10 mouse cellular contexts compared by ENCODE assay signal in the genomic region with DNA sequence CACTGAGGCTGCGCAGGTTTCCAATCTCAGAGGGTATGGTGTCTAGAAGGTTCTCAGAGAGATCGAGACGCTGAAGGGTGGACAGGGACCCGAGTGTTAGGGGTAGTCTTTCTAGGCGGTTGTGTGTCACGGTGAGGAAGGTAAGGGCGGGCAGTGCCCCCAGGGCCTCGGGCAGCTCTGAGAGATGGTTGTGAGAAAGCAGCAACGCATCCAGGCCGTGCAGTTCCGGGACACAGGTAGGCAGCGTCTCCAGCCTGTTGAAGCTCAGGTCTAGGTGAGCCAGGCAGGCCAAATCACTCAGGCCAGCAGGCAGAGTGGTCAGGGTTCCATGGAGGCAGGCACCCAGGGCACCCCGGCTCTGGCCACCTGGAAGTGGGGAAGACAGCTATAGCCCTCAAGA. TPM values are rescaled to one million over a fixed set of nuclear protein-coding genes. Genes with fewer than 3 reads are reported as not detected.
DNase-seq lines count a peak whose midpoint lies in the region; ATAC-seq lines count a peak whose summit lies in the region.
"Had no signal": no experiment of that assay in that cellular context is flagged by ENCODE, and none has a peak within 500 bp of the region (broad histone marks: within the 10 kb centered on the region; RNA-seq: fewer than 3 reads in every experiment).

No protein-coding gene starts in this region.

- peak; percentile 73 for DNase-seq in heart, embryonic 10.5 days (ENCODE audit: low spot score)
- no peak for DNase-seq in heart, postnatal 25 days (ENCODE audit: low spot score)
- DNase-seq in spleen, postnatal 4 days (ENCODE audit: low spot score in 2 of 2), result peak; percentile 14 to 62
- DNase-seq in spleen, adult 18-20 months, result no peak
- no peak for DNase-seq in intestine, embryonic 14.5 days (ENCODE audit: low spot score)
- DNase-seq in right cerebral cortex, postnatal 25 days, result no peak
- DNase-seq in gastrocnemius, postnatal 4 days (ENCODE audit: low spot score in 2 of 2), result no peak
- DNase-seq: right cerebral cortex, postnatal 14 days had no signal

- ATAC-seq in intestine, embryonic 14.5 days (replicated peaks; ENCODE audit: low FRiP score, low TSS enrichment, low read depth), result no peak
- no peak for ATAC-seq in neural tube, embryonic 13.5 days (ENCODE audit: low read depth)

- peak overlapping the region; percentile 66 for H3K4me3 ChIP-seq in heart, embryonic 10.5 days
- H3K4me3 ChIP-seq in intestine, embryonic 14.5 days (ENCODE audit: low read depth, low read length), result no peak overlapping the region
- no peak overlapping the region for H3K4me3 ChIP-seq in neural tube, embryonic 13.5 days

- peak overlapping the region; percentile 88; the same call in 1 of the 2 replicates for H3K27ac ChIP-seq in heart, embryonic 10.5 days
- no peak overlapping the region for H3K27ac ChIP-seq in intestine, embryonic 14.5 days (ENCODE audit: low read depth)
- no peak overlapping the region for H3K27ac ChIP-seq in neural tube, embryonic 13.5 days (replicated peaks)

- H3K4me1 ChIP-seq in heart, embryonic 10.5 days, result peaks cover 41% of the 10 kb centered on the region
- H3K4me1 ChIP-seq in intestine, embryonic 14.5 days (replicated peaks; ENCODE audit: control insufficient read depth, insufficient read depth, low read length), result peaks cover 15% of the 10 kb centered on the region
- H3K4me1 ChIP-seq in neural tube, embryonic 13.5 days (replicated peaks), result peaks cover 42% of the 10 kb centered on the region

- WGBS in heart, embryonic 10.5 days, result 89% methylated on average over 13 of the region's 13 CpGs
- WGBS in intestine, embryonic 14.5 days, result 95% methylated on average over 13 of the region's 13 CpGs
- 95% methylated on average over 13 of the region's 13 CpGs for WGBS in neural tube, embryonic 13.5 days

- intact Hi-C loops in heart, postnatal 25 days (cut with DNase I), result no loop called here

- H3K27me3 ChIP-seq in heart, embryonic 10.5 days (ENCODE audit: insufficient read depth, poor library complexity, severe bottlenecking), result no peaks in the 10 kb centered on the region
- no peaks in the 10 kb centered on the region for H3K27me3 ChIP-seq in intestine, embryonic 14.5 days (replicated peaks; ENCODE audit: control insufficient read depth, insufficient read depth, low read length)
- H3K27me3 ChIP-seq in neural tube, embryonic 13.5 days, result no peaks in the 10 kb centered on the region

- no peaks in the 10 kb centered on the region for H3K9me3 ChIP-seq in heart, embryonic 10.5 days
- H3K9me3 ChIP-seq in intestine, embryonic 14.5 days (ENCODE audit: control insufficient read depth, low read length), result no peaks in the 10 kb centered on the region
- no peaks in the 10 kb centered on the region for H3K9me3 ChIP-seq in neural tube, embryonic 13.5 days

- peak overlapping the region; percentile 93 for H3K4me2 ChIP-seq in intestine, embryonic 14.5 days (ENCODE audit: low read length)
- H3K4me2 ChIP-seq in neural tube, embryonic 13.5 days, result peak overlapping the region; percentile 67; the same call in 1 of the 2 replicates

- peak overlapping the region; percentile 62; the same call in 1 of the 2 replicates for H3K9ac ChIP-seq in intestine, embryonic 14.5 days (ENCODE audit: low read length)
- peak overlapping the region; percentile 62; the same call in 1 of the 2 replicates for H3K9ac ChIP-seq in neural tube, embryonic 13.5 days

- peaks cover 47% of the 10 kb centered on the region for H3K36me3 ChIP-seq in heart, embryonic 10.5 days
- peaks cover 36% of the 10 kb centered on the region for H3K36me3 ChIP-seq in intestine, embryonic 14.5 days (ENCODE audit: control insufficient read depth, insufficient read depth, low read length)
- no peaks in the 10 kb centered on the region; the same call in 1 of the 2 replicates for H3K36me3 ChIP-seq in neural tube, embryonic 13.5 days

RNA-seq across cellular contexts. Expression of gene Pidd1, which starts 1.6 kb away (rescaled TPM):
- polyA plus RNA-seq in heart, embryonic 10.5 days (2016; fragmentation: Nextera tagmentation; extraction: Ambion mirVana), result 18.0 and 18.2 TPM in 2 replicates
- under 1 TPM; 0.39 to 0.86 TPM for total RNA-seq in heart, postnatal 25 days (2021)
- polyA plus RNA-seq in intestine, embryonic 14.5 days (2014; fragmentation: Nextera tagmentation; extraction: Ambion mirVana), result 10.6 and 11.5 TPM in 2 replicates
- 3.8 and 3.9 TPM in 2 replicates for polyA plus RNA-seq in neural tube, embryonic 13.5 days (2015; fragmentation: Nextera tagmentation; extraction: Ambion mirVana)
- 1 to 10 TPM; 4.0 to 4.5 TPM for total RNA-seq in gastrocnemius, postnatal 4 days (2021)

RNA-seq across cellular contexts. Expression of gene Slc25a22, which starts 4.5 kb away (rescaled TPM):
- polyA plus RNA-seq in heart, embryonic 10.5 days (2016; fragmentation: Nextera tagmentation; extraction: Ambion mirVana), result 22.6 and 30.8 TPM in 2 replicates
- 10 to 100 TPM; 58.8 to 72.6 TPM for total RNA-seq in heart, postnatal 25 days (2021)
- 34.7 and 35.3 TPM in 2 replicates for polyA plus RNA-seq in intestine, embryonic 14.5 days (2014; fragmentation: Nextera tagmentation; extraction: Ambion mirVana)
- 59.6 and 66.7 TPM in 2 replicates for polyA plus RNA-seq in neural tube, embryonic 13.5 days (2015; fragmentation: Nextera tagmentation; extraction: Ambion mirVana)
- 10 to 100 TPM; 16.4 to 25.2 TPM for total RNA-seq in gastrocnemius, postnatal 4 days (2021)

RNA-seq across cellular contexts. Expression of gene Rplp2, which starts 5.0 kb away (rescaled TPM):
- polyA plus RNA-seq in heart, embryonic 10.5 days (2016; fragmentation: Nextera tagmentation; extraction: Ambion mirVana), result 882 and 900 TPM in 2 replicates
- 100 to 1,000 TPM; 862 to 950 TPM for total RNA-seq in heart, postnatal 25 days (2021)
- 1,554 and 1,709 TPM in 2 replicates for polyA plus RNA-seq in intestine, embryonic 14.5 days (2014; fragmentation: Nextera tagmentation; extraction: Ambion mirVana)
- 769 and 771 TPM in 2 replicates for polyA plus RNA-seq in neural tube, embryonic 13.5 days (2015; fragmentation: Nextera tagmentation; extraction: Ambion mirVana)
- total RNA-seq in gastrocnemius, postnatal 4 days (2021), result 1,000 to 10,000 TPM; 1,111 to 1,331 TPM

RNA-seq across cellular contexts. Expression of gene Pnpla2, which starts 12.8 kb away (rescaled TPM):
- polyA plus RNA-seq in heart, embryonic 10.5 days (2016; fragmentation: Nextera tagmentation; extraction: Ambion mirVana), result 28.3 and 38.9 TPM in 2 replicates
- 100 to 1,000 TPM; 409 to 426 TPM for total RNA-seq in heart, postnatal 25 days (2021)
- 24.6 and 30.2 TPM in 2 replicates for polyA plus RNA-seq in intestine, embryonic 14.5 days (2014; fragmentation: Nextera tagmentation; extraction: Ambion mirVana)
- polyA plus RNA-seq in neural tube, embryonic 13.5 days (2015; fragmentation: Nextera tagmentation; extraction: Ambion mirVana), result 17.1 and 17.6 TPM in 2 replicates
- 100 to 1,000 TPM in 1 of 2 experiments, 10 to 100 TPM in 1; 98.6 to 133 TPM for total RNA-seq in gastrocnemius, postnatal 4 days (2021)

RNA-seq across cellular contexts. Expression of gene Cend1, which starts 12.9 kb away (rescaled TPM):
- 13.7 and 23.5 TPM in 2 replicates for polyA plus RNA-seq in heart, embryonic 10.5 days (2016; fragmentation: Nextera tagmentation; extraction: Ambion mirVana)
- total RNA-seq in heart, postnatal 25 days (2021), result under 1 TPM; 0.75 to 0.84 TPM
- 1.5 and 1.8 TPM in 2 replicates for polyA plus RNA-seq in intestine, embryonic 14.5 days (2014; fragmentation: Nextera tagmentation; extraction: Ambion mirVana)
- 94.3 and 111 TPM in 2 replicates for polyA plus RNA-seq in neural tube, embryonic 13.5 days (2015; fragmentation: Nextera tagmentation; extraction: Ambion mirVana)
- under 1 TPM; 0.34 to 0.49 TPM for total RNA-seq in gastrocnemius, postnatal 4 days (2021)
- total RNA-seq: liver, adult 2 months had no signal

Comparison
In these comparisons a context has a peak if more than half of its experiments do, and no peak if none do; other contexts are left out.
1. DNase-seq: peak in heart, embryonic 10.5 days (single experiment) and spleen, postnatal 4 days (2 of 2); none in heart, postnatal 25 days (single experiment), spleen, adult 18-20 months (0 of 2), intestine, embryonic 14.5 days (single experiment), right cerebral cortex, postnatal 25 days (single experiment) and gastrocnemius, postnatal 4 days (0 of 2).